Mouse (Mus musculus) layer of hippocampus, adult 2 months (tissue): ENCODE measurements around the gene Gsk3a. TPM values are rescaled to one million over a fixed set of nuclear protein-coding genes. Genes with fewer than 3 reads are reported as not detected.

Experiments
- DNase-seq, 2 experiments: peaks; one replicate each; pipeline ENCODE4 v3.0.0; 2022; ENCODE audit warnings: low spot score in 2 of 2
- H3K27ac ChIP-seq: fragments of 200-600 bp; 2 replicates; pipeline ENCODE4 v1.8.1; 2022
- H3K4me3 ChIP-seq: fragments of 200-600 bp; 2 replicates; pipeline ENCODE4 v1.8.1; 2022; ENCODE audit warnings: mild to moderate bottlenecking
- CTCF ChIP-seq: fragments of 200-600 bp; conservative IDR thresholded peaks from 2 replicates; pipeline ENCODE4 v1.8.1; 2022; ENCODE audit warnings: antibody characterized with exemption, mild to moderate bottlenecking, moderate library complexity
- total RNA-seq, 2 experiments: library from RNA; stranded (reverse); gene quantifications; 2 replicates each; pipeline ENCODE4 v1.2.3; 2021

The Gsk3a gene
- total RNA-seq, 2 experiments from 2014 or later: 206 to 220 TPM

DNA sequence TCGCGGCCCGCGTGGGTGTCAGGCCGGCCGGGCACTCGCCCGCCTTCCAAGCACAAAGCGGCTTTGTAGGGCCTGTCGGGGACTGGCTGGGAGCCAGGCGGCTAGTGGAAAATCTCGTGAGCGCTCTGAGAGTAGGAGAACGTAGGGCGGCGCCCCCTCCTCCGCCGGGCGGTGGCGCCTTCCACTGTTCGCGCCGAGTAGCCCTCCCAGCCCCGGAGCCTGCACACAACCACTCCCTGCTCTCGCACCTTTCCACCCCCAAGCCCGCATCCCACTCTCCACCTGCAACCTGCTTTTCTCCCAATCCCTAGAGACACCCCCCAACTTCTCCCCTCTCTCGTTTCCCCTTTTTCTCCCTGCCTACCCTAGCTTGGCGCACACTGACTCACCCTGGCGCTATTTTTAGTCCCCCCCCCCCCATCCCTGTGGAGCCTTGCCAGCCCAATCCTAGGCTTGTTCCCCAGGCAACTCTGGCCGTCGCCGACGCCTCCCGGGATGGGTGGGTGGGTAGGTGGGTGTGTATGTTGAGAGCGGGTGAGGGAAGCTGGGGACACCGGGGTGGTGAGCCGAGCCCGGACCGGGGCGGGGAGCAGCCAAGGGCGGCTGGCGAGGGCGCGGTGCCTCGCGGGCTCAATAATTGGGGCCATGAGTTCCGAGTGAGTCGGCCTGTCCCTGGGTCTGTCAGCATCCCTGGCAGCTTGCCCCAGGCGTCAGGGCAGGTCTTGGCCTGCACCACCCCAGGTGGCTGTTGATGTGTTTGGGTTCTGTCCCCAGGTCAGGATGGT lies 41.6 kb upstream of the Gsk3a start:
- TF ChIP-seq CTCF: peak; percentile 67
- Histone ChIP-seq H3K4me3 (peak overlapping the region; percentile 64), H3K27ac (peak overlapping the region; percentile 99)
- peak; percentile 84 to 90 for DNase-seq

- H3K4me3 ChIP-seq: peak overlapping the region; percentile 64
- peak overlapping the region; percentile 99 for H3K27ac ChIP-seq
- peak; percentile 76 to 86 for DNase-seq
- TF ChIP-seq CTCF: peak; percentile 79
Observed at GRCm38 (mm10) chr7:25278341-25279075, 40.9 kb upstream of the Gsk3a start.

GRCm38 (mm10) chr7:25277998-25278340 lies 40.3 kb upstream of the Gsk3a start:
- Histone ChIP-seq H3K4me3 (peak overlapping the region; percentile 64), H3K27ac (peak overlapping the region; percentile 99)
- TF ChIP-seq CTCF: no peak
- DNase-seq: no peak

DNA sequence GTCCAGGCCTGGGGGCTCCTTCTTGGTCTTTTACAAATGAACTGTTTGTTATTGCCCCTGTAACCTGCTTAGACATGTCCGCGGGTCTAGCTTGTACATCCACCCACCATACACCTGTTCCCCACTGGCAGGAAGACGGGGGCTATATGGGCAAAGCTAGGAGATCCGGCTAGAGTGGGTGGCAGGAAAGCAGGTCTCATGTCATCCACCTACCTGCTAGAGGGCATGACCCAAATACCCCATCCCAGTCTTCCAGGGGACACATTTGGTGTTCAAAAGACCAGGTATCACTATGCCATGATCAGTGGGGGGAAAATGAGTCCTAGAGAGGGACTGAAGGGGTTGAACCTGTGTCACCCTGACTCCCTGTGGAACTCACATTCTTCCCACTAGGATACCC lies 39.8 kb upstream of the Gsk3a start:
- H3K4me3 ChIP-seq: peak overlapping the region; percentile 64; the same call in 1 of the 2 replicates
- no peak for DNase-seq
- no peak for TF ChIP-seq CTCF
- peak overlapping the region; percentile 99 for H3K27ac ChIP-seq

DNA sequence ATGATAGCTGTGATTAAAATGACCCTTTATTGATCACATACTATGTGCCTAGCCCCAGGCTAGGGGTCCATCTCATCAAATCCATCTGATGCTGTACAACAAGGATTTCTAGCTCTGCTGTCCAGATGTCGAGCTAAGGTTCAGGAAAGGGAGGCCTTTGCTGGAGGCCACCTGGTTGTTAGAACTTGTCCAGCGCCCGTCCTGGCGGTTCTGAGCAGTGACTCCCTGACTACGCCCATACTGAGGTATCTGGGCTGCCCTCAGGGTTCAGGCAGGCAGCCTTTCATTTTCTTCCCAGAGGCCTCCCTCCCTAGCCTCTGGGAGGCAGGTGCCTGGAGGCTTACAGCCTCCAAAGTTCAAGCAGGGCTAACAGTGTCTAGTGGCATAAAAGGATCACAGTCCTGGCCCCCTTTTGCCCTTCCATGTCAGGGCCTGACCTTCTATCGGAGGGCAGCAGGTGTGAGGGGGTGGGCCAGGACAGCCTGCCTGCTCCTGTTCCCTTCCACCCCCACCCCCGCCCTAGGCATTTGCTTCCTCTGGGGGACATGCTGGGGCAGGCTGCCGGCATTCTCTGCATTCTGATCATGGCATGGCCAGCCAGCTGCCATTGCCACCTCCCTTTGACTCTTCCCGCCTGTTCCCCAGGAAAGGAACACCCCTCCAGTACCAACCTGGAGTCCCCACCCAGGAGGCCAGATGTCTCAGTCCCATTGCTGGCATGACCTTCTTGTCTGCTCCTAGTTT lies 38.1 kb upstream of the Gsk3a start:
- Histone ChIP-seq H3K4me3 (no peak overlapping the region), H3K27ac (peak overlapping the region; percentile 99)
- TF ChIP-seq CTCF: no peak
- DNase-seq: no peak

DNA sequence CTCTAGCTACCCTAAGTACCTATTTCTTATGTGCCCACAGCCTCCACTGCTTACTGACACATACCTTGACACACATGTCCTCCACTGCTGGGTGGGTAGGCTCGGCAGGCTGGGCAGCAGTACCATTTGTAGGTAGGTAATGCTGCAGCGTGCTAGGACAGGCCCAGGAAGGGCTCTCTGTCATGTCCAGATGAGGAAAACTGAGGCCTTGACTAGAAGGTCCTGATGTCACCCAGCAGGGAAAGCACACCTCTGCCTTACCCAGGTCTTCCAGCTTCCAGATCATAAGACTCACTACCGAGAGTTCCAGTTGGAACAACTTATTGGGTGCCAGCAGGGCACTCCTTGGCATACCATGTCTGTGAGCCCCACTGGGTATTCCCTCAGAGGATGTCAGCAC lies 37.3 kb upstream of the Gsk3a start:
- Histone ChIP-seq H3K4me3 (no peak overlapping the region), H3K27ac (0 out of 2 replicates have a peak overlapping the region, but pooled peaks have one; percentile 99)
- DNase-seq: no peak
- TF ChIP-seq CTCF: no peak

- Histone ChIP-seq H3K27ac (0 out of 2 replicates have a peak overlapping the region, but pooled peaks have one; percentile 99), H3K4me3 (no peak overlapping the region)
- no peak for DNase-seq
- no peak for TF ChIP-seq CTCF
Observed at GRCm38 (mm10) chr7:25274571-25274970, 36.9 kb upstream of the Gsk3a start.

DNA sequence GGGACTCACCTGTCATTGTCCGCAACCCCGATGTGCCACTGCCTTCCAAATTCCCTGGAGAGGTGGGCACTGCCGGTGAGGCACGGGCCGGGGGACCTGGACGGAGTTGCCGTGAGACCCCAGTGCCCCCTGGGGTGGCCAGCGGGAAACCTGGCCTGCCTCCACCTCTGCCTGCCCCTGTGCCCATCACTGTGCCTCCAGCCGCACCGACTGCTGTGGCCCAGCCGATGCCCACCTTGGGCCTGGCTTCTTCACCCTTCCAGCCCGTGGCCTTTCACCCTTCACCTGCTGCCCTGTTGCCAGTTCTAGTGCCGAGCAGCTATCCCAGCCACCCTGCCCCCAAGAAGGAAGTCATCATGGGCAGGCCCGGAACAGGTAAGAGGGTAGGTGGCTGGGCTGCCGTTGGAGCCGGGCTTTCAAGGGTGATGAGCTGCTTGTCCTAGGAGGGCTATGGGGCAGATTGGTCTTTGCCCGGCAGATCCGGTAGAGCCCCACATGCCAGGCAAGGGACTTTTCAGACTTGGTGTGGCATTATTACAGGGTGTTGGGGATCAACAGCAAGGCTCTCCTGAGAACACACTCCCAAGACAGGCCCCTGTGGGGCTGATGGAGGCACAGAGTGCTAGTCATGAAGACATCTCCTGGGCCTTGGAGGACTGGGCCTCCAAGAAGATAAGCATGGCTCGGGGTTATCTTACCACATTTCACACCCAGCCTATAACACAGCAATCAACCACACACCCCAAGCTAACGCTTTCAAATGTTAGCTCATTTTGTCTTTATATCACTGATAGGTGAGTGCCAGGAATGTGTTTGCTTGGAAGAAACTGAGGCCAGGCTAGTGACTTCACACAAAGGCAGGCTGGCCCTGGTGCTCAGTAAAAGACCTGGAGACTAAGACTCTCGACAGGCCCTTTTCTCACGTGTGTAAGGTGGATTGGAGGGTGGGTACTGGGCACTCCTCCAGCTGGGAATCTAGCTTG lies 35.9 kb upstream of the Gsk3a start:
- TF ChIP-seq CTCF: no peak
- Histone ChIP-seq H3K27ac (no peak overlapping the region), H3K4me3 (no peak overlapping the region)
- DNase-seq: no peak

GRCm38 (mm10) chr7:25272445-25273258 lies 35.0 kb upstream of the Gsk3a start:
- Histone ChIP-seq H3K27ac (no peak overlapping the region), H3K4me3 (no peak overlapping the region)
- no peak for TF ChIP-seq CTCF
- no peak for DNase-seq

DNA sequence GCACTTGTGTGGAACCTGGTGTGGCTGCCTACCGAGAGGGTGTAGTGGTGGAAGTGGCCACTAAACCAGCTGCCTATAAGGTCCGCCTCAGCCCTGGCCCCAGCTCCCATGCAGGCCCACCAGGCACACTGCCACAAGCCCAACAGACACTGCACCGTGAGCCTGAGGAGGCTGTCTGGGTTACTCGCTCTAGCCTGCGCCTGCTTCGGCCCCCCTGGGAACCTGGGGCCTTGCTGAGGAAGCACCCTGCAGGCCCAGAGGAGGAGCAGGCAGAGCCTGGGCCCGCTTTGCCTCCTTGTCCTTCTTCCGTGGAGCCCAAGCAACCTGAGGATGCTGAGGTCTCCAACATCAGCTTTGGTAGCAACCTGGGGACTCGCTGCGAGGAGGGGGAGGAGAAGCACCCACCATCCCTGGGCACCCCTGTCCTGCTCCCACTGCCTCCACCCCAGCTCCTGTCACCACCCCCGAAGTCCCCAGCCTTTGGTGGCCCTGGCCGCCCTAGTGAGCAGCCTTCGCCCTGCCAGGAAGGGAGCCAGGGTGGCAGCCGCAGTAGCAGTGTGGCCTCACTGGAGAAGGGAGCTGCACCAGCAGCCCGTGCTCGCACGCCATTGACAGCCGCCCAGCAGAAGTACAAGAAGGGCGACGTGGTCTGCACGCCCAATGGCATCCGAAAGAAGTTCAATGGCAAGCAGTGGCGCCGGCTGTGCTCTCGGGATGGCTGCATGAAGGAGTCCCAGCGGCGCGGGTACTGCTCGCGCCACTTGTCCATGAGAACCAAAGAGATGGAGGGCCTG lies 34.2 kb upstream of the Gsk3a start:
- no peak overlapping the region for H3K27ac ChIP-seq
- DNase-seq: no peak
- no peak for TF ChIP-seq CTCF
- H3K4me3 ChIP-seq: no peak overlapping the region
